Mouse (Mus musculus): ENCODE results near the gene Arf1. TPM values are rescaled to one million over a fixed set of nuclear protein-coding genes. Genes with fewer than 3 reads are reported as not detected.

Arf1 gene
- polyA plus RNA-seq, 1 experiment, result 885 TPM

- H3K4me1 ChIP-seq (ENCODE audit: control insufficient read depth, insufficient read depth, insufficient read length, low read length), result peaks cover 16% of the 10 kb centered on the region
- 2% methylated on average over 56 of the region's 56 CpGs for WGBS
- H3K36me3 ChIP-seq (ENCODE audit: control insufficient read depth, insufficient read depth, low read length), result no peaks in the 10 kb centered on the region
- H3K4me3 ChIP-seq (ENCODE audit: low read depth, low read length), result peak overlapping the region; percentile 42
- TF ChIP-seq CTCF (IDR thresholded peaks at IDR 0.05; ENCODE audit: extremely low read depth, insufficient read length, insufficient replicate concordance, low read depth, low read length) (no peak), POLR2A (IDR thresholded peaks at IDR 0.05; ENCODE audit: low read depth, low read length) (no peak)
- H3K27me3 ChIP-seq (ENCODE audit: control insufficient read depth, insufficient read depth, low read length), result peaks cover 16% of the 10 kb centered on the region
- no peak overlapping the region for H3K27ac ChIP-seq (ENCODE audit: insufficient read depth, low read depth, low read length)
Observed at GRCm38 (mm10) chr11:59263870-59264563, 35.9 kb upstream of the Arf1 start.

DNA sequence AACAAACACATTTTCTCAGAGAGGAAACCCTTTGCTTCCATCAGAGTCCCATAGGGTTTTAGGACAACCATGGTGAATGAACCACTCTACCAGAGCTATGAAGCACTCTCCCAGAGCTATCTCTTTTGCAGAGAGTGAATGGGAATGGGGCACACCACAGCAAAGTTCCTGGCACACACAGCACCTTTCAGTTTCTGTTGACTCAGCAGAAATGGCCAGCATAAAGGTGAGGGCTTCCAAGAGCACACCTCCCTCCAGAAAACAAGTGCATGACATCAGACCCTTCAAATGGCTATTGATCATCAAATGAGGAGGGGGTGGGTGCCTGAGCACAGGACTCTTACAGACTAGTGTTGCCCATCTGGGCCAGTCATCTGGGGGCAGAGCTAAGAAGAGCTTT, 34.2 kb upstream of the Arf1 start:
- Histone ChIP-seq H3K36me3 (ENCODE audit: control insufficient read depth, insufficient read depth, low read length) (no peaks in the 10 kb centered on the region), H3K4me3 (ENCODE audit: low read depth, low read length) (no peak overlapping the region), H3K27me3 (ENCODE audit: control insufficient read depth, insufficient read depth, low read length) (peaks cover 16% of the 10 kb centered on the region), H3K4me1 (ENCODE audit: control insufficient read depth, insufficient read depth, insufficient read length, low read length) (peaks cover 16% of the 10 kb centered on the region), H3K27ac (ENCODE audit: insufficient read depth, low read depth, low read length) (no peak overlapping the region)
- no peak for TF ChIP-seq CTCF (IDR thresholded peaks at IDR 0.05; ENCODE audit: extremely low read depth, insufficient read length, insufficient replicate concordance, low read depth, low read length)
- no peak for TF ChIP-seq POLR2A (IDR thresholded peaks at IDR 0.05; ENCODE audit: low read depth, low read length)

DNA sequence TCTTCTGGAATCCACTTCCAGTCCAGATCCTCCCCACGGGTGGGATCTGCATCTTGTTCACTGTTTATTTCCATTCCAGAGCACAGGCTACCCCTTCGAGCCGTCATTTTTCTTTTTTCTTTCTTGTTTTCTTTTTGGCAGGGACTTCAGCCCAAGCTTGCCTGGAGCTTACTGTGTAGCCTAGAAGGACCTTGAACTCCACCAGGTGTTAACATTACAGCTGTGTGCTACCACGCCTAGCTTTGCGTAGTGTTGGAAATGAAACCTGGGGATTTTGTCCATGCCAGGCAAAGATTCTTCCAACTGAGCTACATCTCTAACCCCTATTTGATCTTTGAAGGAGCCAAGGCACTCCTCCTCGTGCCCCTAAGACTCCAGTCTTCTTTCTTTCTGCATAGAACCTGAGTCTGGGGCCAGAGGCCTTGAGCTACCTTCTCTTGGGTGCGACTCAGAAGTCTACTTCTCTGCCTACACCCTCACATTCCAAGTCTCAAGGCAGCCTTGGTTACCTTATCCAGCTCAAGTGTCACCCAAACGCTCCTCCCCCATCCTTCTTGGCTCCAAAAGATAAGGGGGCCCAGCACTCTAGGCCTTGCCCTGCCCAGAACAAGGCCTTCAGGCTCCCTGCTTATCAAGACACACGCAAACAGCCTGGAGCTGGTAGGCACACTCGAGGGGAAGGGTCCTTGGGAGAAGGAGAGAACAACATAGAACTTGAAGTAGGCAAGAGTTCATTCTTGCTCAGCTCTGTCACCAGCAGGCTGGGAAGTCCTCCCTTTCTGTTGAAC, 32.8 kb upstream of the Arf1 start:
- TF ChIP-seq CTCF (IDR thresholded peaks at IDR 0.05; ENCODE audit: extremely low read depth, insufficient read length, insufficient replicate concordance, low read depth, low read length) (no peak), POLR2A (IDR thresholded peaks at IDR 0.05; ENCODE audit: low read depth, low read length) (no peak)
- H3K4me3 ChIP-seq (ENCODE audit: low read depth, low read length), result no peak overlapping the region
- peaks cover 16% of the 10 kb centered on the region for H3K27me3 ChIP-seq (ENCODE audit: control insufficient read depth, insufficient read depth, low read length)
- H3K4me1 ChIP-seq (ENCODE audit: control insufficient read depth, insufficient read depth, insufficient read length, low read length), result peaks cover 16% of the 10 kb centered on the region
- WGBS, result 29% methylated on average over 10 of the region's 10 CpGs
- no peaks in the 10 kb centered on the region for H3K36me3 ChIP-seq (ENCODE audit: control insufficient read depth, insufficient read depth, low read length)
- H3K27ac ChIP-seq (ENCODE audit: insufficient read depth, low read depth, low read length), result no peak overlapping the region

- no peaks in the 10 kb centered on the region for H3K36me3 ChIP-seq (ENCODE audit: control insufficient read depth, insufficient read depth, low read length)
- no peak for TF ChIP-seq CTCF (IDR thresholded peaks at IDR 0.05; ENCODE audit: extremely low read depth, insufficient read length, insufficient replicate concordance, low read depth, low read length)
- TF ChIP-seq POLR2A (IDR thresholded peaks at IDR 0.05; ENCODE audit: low read depth, low read length), result no peak
- no peak overlapping the region for H3K4me3 ChIP-seq (ENCODE audit: low read depth, low read length)
- H3K4me1 ChIP-seq (ENCODE audit: control insufficient read depth, insufficient read depth, insufficient read length, low read length), result peaks cover 16% of the 10 kb centered on the region
- WGBS, result 62% methylated on average over 7 of the region's 7 CpGs
- no peak overlapping the region for H3K27ac ChIP-seq (ENCODE audit: insufficient read depth, low read depth, low read length)
- peaks cover 12% of the 10 kb centered on the region for H3K27me3 ChIP-seq (ENCODE audit: control insufficient read depth, insufficient read depth, low read length)
Observed at GRCm38 (mm10) chr11:59259647-59260046, 31.6 kb upstream of the Arf1 start.

- Histone ChIP-seq H3K4me3 (ENCODE audit: low read depth, low read length) (no peak overlapping the region), H3K27me3 (ENCODE audit: control insufficient read depth, insufficient read depth, low read length) (peaks cover 10% of the 10 kb centered on the region; the same call in 1 of the 2 replicates), H3K36me3 (ENCODE audit: control insufficient read depth, insufficient read depth, low read length) (no peaks in the 10 kb centered on the region), H3K27ac (ENCODE audit: insufficient read depth, low read depth, low read length) (no peak overlapping the region), H3K4me1 (ENCODE audit: control insufficient read depth, insufficient read depth, insufficient read length, low read length) (no peaks in the 10 kb centered on the region)
- WGBS, result 51% methylated on average over 10 of the region's 10 CpGs
- no peak for TF ChIP-seq POLR2A (IDR thresholded peaks at IDR 0.05; ENCODE audit: low read depth, low read length)
- TF ChIP-seq CTCF (IDR thresholded peaks at IDR 0.05; ENCODE audit: extremely low read depth, insufficient read length, insufficient replicate concordance, low read depth, low read length), result no peak
Observed at GRCm38 (mm10) chr11:59248101-59248500, 20.0 kb upstream of the Arf1 start.

DNA sequence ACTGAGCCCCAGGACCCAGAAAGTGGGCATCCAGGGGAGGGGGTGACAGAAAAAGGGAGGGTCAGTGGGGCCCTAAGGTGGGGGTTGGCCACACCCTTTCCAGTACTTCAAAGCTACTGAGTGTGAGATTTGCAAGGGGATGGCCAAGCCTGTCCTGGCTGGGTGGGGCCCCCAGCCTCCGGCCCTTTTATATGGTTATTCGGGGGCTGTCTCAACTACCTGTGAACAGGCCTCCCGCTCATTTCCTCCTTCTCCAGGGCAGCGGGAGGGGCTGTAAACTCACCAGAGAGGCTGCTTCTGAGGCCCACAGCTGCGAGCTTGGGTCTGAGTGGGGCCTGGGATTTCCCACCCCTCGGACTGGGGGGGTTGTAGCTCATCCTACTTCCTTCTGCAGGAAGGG, 15.8 kb upstream of the Arf1 start:
- TF ChIP-seq POLR2A (IDR thresholded peaks at IDR 0.05; ENCODE audit: low read depth, low read length) (no peak), CTCF (IDR thresholded peaks at IDR 0.05; ENCODE audit: extremely low read depth, insufficient read length, insufficient replicate concordance, low read depth, low read length) (no peak)
- Histone ChIP-seq H3K36me3 (ENCODE audit: control insufficient read depth, insufficient read depth, low read length) (no peaks in the 10 kb centered on the region), H3K27me3 (ENCODE audit: control insufficient read depth, insufficient read depth, low read length) (peaks cover 8% of the 10 kb centered on the region; the same call in 1 of the 2 replicates), H3K4me3 (ENCODE audit: low read depth, low read length) (no peak overlapping the region), H3K27ac (ENCODE audit: insufficient read depth, low read depth, low read length) (no peak overlapping the region), H3K4me1 (ENCODE audit: control insufficient read depth, insufficient read depth, insufficient read length, low read length) (no peaks in the 10 kb centered on the region)
- 26% methylated on average over 6 of the region's 6 CpGs for WGBS

- H3K27ac ChIP-seq (ENCODE audit: insufficient read depth, low read depth, low read length), result no peak overlapping the region
- H3K4me1 ChIP-seq (ENCODE audit: control insufficient read depth, insufficient read depth, insufficient read length, low read length), result no peaks in the 10 kb centered on the region
- no peak overlapping the region for H3K4me3 ChIP-seq (ENCODE audit: low read depth, low read length)
- H3K36me3 ChIP-seq (ENCODE audit: control insufficient read depth, insufficient read depth, low read length), result no peaks in the 10 kb centered on the region
- no peak for TF ChIP-seq CTCF (IDR thresholded peaks at IDR 0.05; ENCODE audit: extremely low read depth, insufficient read length, insufficient replicate concordance, low read depth, low read length)
- no peak for TF ChIP-seq POLR2A (IDR thresholded peaks at IDR 0.05; ENCODE audit: low read depth, low read length)
- H3K27me3 ChIP-seq (ENCODE audit: control insufficient read depth, insufficient read depth, low read length), result peaks cover 4% of the 10 kb centered on the region; the same call in 1 of the 2 replicates
- WGBS, result 29% methylated on average over 3 of the region's 3 CpGs
Observed at GRCm38 (mm10) chr11:59241841-59242240, 13.8 kb upstream of the Arf1 start.

All from small intestine, adult 2 months (tissue).